Mouse (Mus musculus) hindbrain, embryonic 15.5 days (tissue): ENCODE measurements around the gene Klf16. TPM values are rescaled to one million over a fixed set of nuclear protein-coding genes. Genes with fewer than 3 reads are reported as not detected.
A peak's percentile ranks its signal among the peaks of the same experiment; 100 is the strongest.

Experiments
- ATAC-seq: fragments of 200-750 bp; cut with Nextera tagmentation; 2 replicates; pipeline ENCODE4 v1.8.0; 2017; ENCODE audit warnings: low read depth, moderate number of reproducible peaks, moderate TSS enrichment; ENCODE audit not compliant: low FRiP score
- H3K27ac ChIP-seq: fragments of 300-500 bp; sonication (generic); replicated peaks from 2 replicates; pipeline ENCODE4 v1.5.1; 2015; ENCODE audit warnings: mild to moderate bottlenecking, inconsistent platforms
- H3K27me3 ChIP-seq: fragments of 300-500 bp; sonication (generic); 2 replicates; pipeline ENCODE4 v1.6.1; 2015; ENCODE audit warnings: control low read depth, inconsistent platforms
- H3K36me3 ChIP-seq: fragments of 300-500 bp; sonication (generic); 2 replicates; pipeline ENCODE4 v1.6.1; 2015; ENCODE audit warnings: control low read depth, inconsistent platforms
- H3K4me1 ChIP-seq: fragments of 300-500 bp; sonication (generic); replicated peaks from 2 replicates; pipeline ENCODE4 v1.6.1; 2015; ENCODE audit warnings: control low read depth, inconsistent platforms
- H3K4me2 ChIP-seq: fragments of 300-500 bp; sonication (generic); 2 replicates; pipeline ENCODE4 v1.6.1; 2015; ENCODE audit warnings: moderate library complexity, mild to moderate bottlenecking, inconsistent platforms
- H3K4me3 ChIP-seq: fragments of 300-500 bp; sonication (generic); 2 replicates; pipeline ENCODE4 v1.5.1; 2015; ENCODE audit warnings: mild to moderate bottlenecking, inconsistent platforms
- H3K9ac ChIP-seq: fragments of 300-500 bp; sonication (generic); 2 replicates; pipeline ENCODE4 v1.6.1; 2015; ENCODE audit warnings: inconsistent platforms
- H3K9me3 ChIP-seq: fragments of 300-500 bp; sonication (generic); 2 replicates; pipeline ENCODE4 v1.6.1; 2016; ENCODE audit warnings: control low read depth, inconsistent platforms
- WGBS: fragments of 180-500 bp; shearing (Covaris S2); methylation state at CpG from one replicate; pipeline ENCODE4 v1.1.7; 2015; 5-methylcytosine and 5-hydroxymethylcytosine counted together
- polyA plus RNA-seq: library from polyadenylated mRNA; unstranded; fragments of >200 nt; fragmentation: Nextera tagmentation; extraction: Ambion mirVana; gene quantifications from 2 replicates; pipeline ENCODE4 v1.2.1, GENCODE M21; 2015

Gene Klf16
- polyA plus RNA-seq, 1 experiment from 2014 or later, result 6.7 TPM

DNA sequence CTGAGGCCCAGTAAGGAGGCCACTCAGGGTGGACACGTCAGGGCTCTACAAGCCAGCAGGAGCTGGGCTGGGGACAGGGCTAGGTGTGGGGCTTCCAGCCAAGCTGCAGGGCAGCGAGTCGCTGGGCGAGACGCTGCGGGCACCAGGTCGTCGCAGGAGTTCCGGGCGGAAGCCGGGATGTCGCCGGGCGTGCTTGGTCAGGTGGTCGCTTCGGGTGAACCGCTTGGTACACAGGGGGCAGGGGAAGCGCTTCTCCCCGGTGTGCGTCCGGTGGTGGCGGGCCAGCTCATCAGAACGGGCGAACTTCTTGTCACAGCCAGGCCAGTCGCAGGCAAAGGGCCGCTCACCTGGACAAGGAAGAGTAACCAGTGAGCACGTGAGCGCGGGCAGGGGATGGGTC is 8.2 kb downstream of the Klf16 start:
- Histone ChIP-seq H3K27me3 (no peaks in the 10 kb centered on the region), H3K4me1 (peaks cover 43% of the 10 kb centered on the region), H3K9ac (no peak overlapping the region), H3K27ac (no peak overlapping the region), H3K9me3 (no peaks in the 10 kb centered on the region), H3K4me3 (no peak overlapping the region), H3K4me2 (no peak overlapping the region), H3K36me3 (peaks cover 7% of the 10 kb centered on the region; the same call in 1 of the 2 replicates)
- 96% methylated on average over 29 of the region's 29 CpGs for WGBS
- no peak for ATAC-seq

DNA sequence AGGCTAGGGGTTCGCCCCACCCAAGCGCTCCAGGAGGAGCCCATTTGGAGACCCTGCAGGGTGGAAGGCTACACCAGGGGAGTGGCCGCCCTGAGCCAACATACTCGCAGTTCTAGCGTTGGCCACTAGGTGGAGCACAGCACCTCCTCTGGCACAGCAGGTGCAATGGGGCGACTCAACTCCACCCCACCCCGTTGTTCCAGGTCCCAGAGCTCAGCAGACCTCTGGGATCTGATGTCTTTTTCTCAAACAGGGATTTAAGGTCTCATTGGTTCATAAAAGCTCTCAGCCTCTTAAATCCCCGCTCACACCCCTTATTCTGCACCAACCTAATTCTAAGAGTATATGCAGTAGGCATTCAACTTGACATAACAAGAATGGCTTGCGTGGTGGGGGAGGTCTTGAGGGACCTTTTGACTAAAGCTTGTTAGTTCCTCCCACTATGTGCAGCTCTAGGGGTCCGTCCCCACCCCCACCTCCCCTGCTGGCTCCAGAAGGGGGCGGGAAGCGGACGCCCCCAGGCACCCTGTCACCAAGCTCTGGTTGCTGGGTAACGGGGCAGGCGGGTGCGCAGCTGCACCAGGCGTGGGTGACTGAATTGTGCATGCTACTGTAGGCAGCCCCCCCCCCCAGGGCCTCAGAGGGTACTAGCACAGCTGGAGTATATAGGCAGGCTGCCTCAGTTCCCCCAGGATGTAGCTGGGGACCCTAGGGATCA is 10.6 kb downstream of the Klf16 start:
- Histone ChIP-seq H3K4me2 (peak overlapping the region; percentile 42), H3K4me1 (peaks cover 46% of the 10 kb centered on the region), H3K36me3 (peaks cover 7% of the 10 kb centered on the region; the same call in 1 of the 2 replicates), H3K9me3 (no peaks in the 10 kb centered on the region), H3K4me3 (peak overlapping the region; percentile 10; the same call in 1 of the 2 replicates), H3K27me3 (no peaks in the 10 kb centered on the region), H3K27ac (peak overlapping the region; percentile 60), H3K9ac (no peak overlapping the region)
- ATAC-seq, result peak; percentile 32
- WGBS, result 11% methylated on average over 17 of the region's 17 CpGs

DNA sequence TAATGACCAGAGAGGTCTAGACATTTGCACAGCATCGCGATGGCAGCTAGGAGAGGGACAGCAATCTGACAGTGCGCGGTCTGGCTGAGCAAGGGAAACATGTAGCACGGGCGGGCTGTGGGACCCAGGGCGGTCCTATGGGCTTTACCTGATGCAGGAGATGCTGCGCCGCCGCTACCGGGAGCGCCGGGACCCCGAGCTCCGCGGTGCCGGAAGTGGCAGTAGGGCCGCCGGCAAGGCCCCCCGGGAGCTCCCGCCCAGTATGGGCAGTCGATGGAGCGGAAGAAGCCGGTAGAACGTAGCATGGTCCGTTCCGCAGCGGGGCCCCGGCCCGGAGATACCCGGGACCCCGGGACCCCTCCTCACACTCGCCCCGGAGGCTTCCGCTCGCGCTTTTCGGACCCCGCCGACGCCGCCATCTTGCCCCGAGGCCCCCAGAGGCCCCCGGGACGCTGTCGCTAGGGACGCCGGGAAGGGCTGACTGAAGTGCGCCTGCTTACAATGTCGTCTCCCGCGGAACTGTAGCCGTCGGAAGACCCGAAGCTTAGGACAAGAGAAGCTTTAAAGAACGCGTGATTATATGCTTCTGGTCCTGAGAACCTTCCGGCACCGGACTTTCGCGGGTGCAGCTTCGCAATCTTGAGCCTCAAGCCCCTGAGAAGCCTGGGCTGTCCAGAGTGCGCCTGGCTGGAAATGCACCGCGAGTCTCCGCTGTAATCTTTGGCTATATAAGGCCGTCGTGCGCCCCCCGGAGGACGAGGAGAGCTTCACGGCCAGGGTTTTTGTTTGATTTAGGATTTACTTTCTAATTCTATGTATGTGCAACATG is 15.8 kb downstream of the Klf16 start, which contains the start of gene Rexo1:
Rexo1 (minus strand) TSS at position 445 of the 829 bp plus-strand sequence.
- H3K27me3 ChIP-seq, result no peaks in the 10 kb centered on the region
- no peaks in the 10 kb centered on the region for H3K9me3 ChIP-seq
- H3K27ac ChIP-seq, result peak within 1 kb of the TSS; percentile 97
- peak within 1 kb of the TSS; percentile 79 for H3K4me2 ChIP-seq
- WGBS, result under 1% methylated on average over 66 of the region's 72 CpGs
- peak within 1 kb of the TSS; percentile 80 for H3K4me3 ChIP-seq
- ATAC-seq, result peak; percentile 83
- H3K9ac ChIP-seq, result peak within 1 kb of the TSS; percentile 87
- no peaks in the 10 kb centered on the region for H3K36me3 ChIP-seq
- H3K4me1 ChIP-seq, result peaks cover 53% of the 10 kb centered on the region

DNA sequence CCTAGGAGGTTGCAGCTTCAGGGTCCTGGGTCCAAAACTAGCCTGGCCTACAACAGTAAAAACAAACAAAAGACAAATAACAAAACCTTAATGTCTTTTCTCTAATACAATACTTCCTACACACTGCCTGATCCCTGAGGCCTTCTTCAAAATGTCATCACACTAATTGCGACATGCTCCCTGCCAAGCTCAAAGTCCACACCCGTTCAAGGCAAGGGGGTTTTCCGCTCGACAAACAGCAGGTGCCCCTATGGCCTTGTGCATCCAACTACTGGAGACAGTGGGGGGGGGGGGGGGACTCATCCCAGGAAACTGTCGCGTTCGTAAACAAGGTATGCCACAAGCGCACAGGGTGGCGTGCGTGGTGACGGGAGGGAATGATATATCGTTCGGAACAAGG is 16.5 kb downstream of the Klf16 start:
- H3K9me3 ChIP-seq, result no peaks in the 10 kb centered on the region
- H3K27me3 ChIP-seq, result no peaks in the 10 kb centered on the region
- peak overlapping the region; percentile 97 for H3K27ac ChIP-seq
- H3K4me1 ChIP-seq, result peaks cover 49% of the 10 kb centered on the region
- WGBS, result 2% methylated on average over 13 of the region's 13 CpGs
- peak overlapping the region; percentile 79 for H3K4me2 ChIP-seq
- no peak for ATAC-seq
- peak overlapping the region; percentile 80 for H3K4me3 ChIP-seq
- no peaks in the 10 kb centered on the region for H3K36me3 ChIP-seq
- H3K9ac ChIP-seq, result peak overlapping the region; percentile 87

DNA sequence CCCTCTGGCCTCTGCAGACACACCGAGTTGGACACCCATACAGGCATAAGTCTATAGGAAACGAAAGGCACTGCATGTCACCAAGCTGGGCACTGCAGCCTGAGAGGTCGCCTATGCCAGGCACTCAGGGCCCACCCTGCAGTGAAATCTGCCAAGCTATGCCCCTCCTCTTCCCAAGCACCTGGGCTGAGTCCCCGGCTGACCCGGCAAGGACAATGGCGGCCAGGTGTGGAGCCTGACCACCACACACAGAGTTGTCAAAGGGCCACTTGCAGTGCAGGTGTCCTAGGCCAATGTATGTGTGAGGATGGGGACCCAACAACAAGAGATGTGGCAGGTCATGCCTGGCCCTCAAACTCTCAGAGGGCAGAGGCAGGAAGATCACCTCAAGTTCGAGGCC is 17.7 kb downstream of the Klf16 start:
- no peak overlapping the region for H3K4me2 ChIP-seq
- WGBS, result 90% methylated on average over 7 of the region's 7 CpGs
- peaks cover 49% of the 10 kb centered on the region for H3K4me1 ChIP-seq
- no peak overlapping the region for H3K27ac ChIP-seq
- no peaks in the 10 kb centered on the region for H3K9me3 ChIP-seq
- ATAC-seq, result no peak
- H3K4me3 ChIP-seq, result 0 out of 2 replicates have a peak overlapping the region, but pooled peaks have one; percentile 80
- no peak overlapping the region for H3K9ac ChIP-seq
- H3K27me3 ChIP-seq, result no peaks in the 10 kb centered on the region
- no peaks in the 10 kb centered on the region for H3K36me3 ChIP-seq

DNA sequence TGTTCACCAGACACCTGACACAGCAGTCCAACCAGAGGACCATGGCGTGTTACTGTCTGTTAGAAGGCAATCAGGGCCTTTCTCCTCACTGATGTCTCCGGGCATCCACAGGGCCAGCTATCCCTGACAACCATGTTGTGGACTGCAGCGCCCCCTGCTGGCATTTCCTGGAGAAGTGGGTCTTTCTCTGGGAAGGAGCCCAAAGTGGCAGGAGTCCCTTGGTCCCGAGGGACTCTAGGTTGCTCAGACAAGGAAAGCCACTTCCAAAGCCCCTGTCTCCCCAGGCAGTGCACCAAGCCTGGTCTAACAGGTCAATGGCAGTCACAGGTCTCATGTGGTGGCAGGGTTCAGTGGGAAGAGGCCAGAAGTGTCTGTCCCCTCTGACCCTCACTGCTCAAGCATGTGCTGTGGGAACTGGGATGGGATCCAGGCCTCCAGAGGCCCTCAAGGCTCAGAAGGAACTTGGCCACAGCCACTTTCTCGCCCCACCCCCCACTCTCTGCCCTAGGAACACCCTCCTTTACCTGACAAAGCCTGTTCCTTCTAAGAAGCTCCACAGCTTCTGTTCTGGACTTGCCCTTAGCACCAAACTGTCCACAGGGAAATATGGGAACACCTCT is 19.7 kb downstream of the Klf16 start:
- ATAC-seq, result no peak
- WGBS, result 31% methylated on average over 5 of the region's 5 CpGs
- Histone ChIP-seq H3K4me1 (peaks cover 42% of the 10 kb centered on the region), H3K4me2 (no peak overlapping the region), H3K9me3 (no peaks in the 10 kb centered on the region), H3K27ac (no peak overlapping the region), H3K27me3 (no peaks in the 10 kb centered on the region), H3K36me3 (no peaks in the 10 kb centered on the region), H3K4me3 (no peak overlapping the region), H3K9ac (0 out of 2 replicates have a peak overlapping the region, but pooled peaks have one; percentile 16)

DNA sequence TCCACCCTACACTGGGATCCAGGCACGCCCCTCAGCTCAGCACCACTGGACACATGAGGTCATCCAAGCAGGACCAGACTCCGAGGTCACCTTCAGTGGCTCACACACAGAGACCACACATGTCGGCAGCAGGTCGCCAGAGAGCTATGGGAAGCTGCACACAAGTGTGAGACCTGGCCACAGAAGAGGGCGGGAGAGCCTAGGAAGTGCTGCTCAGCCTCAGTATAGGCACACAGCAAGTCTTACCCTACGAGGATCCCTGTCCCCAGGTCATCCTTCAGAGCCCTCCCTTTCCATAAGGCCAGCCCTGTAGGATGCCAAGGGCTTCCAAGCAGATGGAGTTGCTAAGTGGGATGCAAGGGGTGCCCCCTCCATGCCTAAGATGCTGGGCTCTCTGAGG is 23.1 kb downstream of the Klf16 start:
- 91% methylated on average over 6 of the region's 6 CpGs for WGBS
- Histone ChIP-seq H3K9me3 (no peaks in the 10 kb centered on the region), H3K4me3 (no peak overlapping the region), H3K27ac (no peak overlapping the region), H3K4me1 (peaks cover 18% of the 10 kb centered on the region), H3K27me3 (no peaks in the 10 kb centered on the region), H3K36me3 (peaks cover 12% of the 10 kb centered on the region), H3K4me2 (no peak overlapping the region), H3K9ac (no peak overlapping the region)
- no peak for ATAC-seq

DNA sequence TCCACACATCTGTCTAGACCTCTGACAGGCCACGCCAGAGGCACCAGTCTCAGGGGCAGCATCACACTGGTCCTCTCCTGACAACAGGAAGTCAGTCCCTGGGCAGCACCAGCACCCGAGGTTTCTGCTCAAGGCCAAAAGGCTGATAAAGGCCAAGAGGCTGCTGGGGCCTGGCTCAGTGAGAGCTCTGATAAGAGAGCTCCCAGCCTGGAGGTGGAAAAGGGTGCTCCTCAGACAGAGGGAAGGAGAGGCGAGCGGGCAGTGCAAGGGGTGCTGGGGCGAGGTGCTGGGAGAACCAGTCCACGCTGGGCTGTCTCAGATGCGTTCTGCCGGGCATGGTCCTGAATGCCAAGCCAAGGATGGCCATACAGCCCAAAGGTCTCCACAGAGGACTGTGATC is 23.5 kb downstream of the Klf16 start:
- H3K9ac ChIP-seq, result no peak overlapping the region
- no peak for ATAC-seq
- 92% methylated on average over 8 of the region's 8 CpGs for WGBS

DNA sequence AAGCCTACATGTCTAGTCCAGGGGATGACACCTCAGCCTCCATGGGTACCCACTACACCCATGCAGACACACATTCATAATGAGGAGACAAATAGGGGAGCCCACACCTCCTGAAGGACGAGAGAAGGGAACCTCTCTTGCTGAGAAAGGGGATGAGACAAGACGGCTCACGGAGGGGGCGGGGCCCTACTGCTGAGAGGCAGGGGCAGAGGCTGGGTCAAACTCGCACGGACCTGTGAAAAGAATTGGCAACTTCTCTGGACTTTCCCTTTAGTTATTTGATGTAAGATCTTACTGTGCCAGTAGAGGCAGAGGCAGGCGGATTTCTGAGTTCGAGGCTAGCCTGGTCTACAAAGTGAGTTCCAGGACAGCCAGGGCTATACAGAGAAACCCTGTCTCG is 24.8 kb downstream of the Klf16 start:
- 70% methylated on average over 9 of the region's 9 CpGs for WGBS
- no peak for ATAC-seq
- Histone ChIP-seq H3K4me2 (no peak overlapping the region), H3K27me3 (no peaks in the 10 kb centered on the region), H3K4me1 (peaks cover 8% of the 10 kb centered on the region), H3K4me3 (no peak overlapping the region), H3K36me3 (peaks cover 15% of the 10 kb centered on the region), H3K27ac (no peak overlapping the region), H3K9ac (no peak overlapping the region), H3K9me3 (no peaks in the 10 kb centered on the region)

More for the DNA sequence above, 23.5 kb downstream of the Klf16 start:
- Histone ChIP-seq H3K4me2 (no peak overlapping the region), H3K36me3 (peaks cover 12% of the 10 kb centered on the region), H3K27me3 (no peaks in the 10 kb centered on the region), H3K9me3 (no peaks in the 10 kb centered on the region), H3K27ac (no peak overlapping the region), H3K4me3 (no peak overlapping the region), H3K4me1 (peaks cover 18% of the 10 kb centered on the region)

DNA sequence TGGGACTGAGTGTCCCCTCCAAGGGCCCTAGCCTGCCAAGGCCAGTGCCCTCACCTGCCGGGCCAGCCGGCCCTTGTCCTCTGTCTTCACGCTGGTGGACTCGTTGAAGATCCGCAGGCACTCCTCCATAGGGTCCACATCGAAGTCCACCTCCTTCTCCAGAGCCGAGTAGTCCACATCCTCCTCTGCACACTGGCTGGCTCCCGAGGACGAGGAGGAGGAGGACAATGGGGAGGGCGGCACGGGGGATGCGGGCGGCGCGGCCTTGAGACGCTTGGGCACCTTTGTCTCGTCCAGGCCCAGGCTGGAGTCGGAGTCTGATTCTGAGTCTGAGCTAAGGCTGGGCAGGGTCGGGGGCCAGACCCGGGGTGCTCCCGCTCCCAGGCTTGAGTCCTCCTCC is 27.8 kb downstream of the Klf16 start:
- H3K4me1 ChIP-seq, result 0 out of 2 replicates have a peak, but pooled peaks cover 3% of the 10 kb centered on the region
- 93% methylated on average over 21 of the region's 21 CpGs for WGBS
- no peak overlapping the region for H3K4me2 ChIP-seq
- H3K27me3 ChIP-seq, result no peaks in the 10 kb centered on the region
- peaks cover 39% of the 10 kb centered on the region for H3K36me3 ChIP-seq
- no peak overlapping the region for H3K9ac ChIP-seq
- H3K4me3 ChIP-seq, result no peak overlapping the region
- no peak overlapping the region for H3K27ac ChIP-seq
- no peak for ATAC-seq
- H3K9me3 ChIP-seq, result no peaks in the 10 kb centered on the region

DNA sequence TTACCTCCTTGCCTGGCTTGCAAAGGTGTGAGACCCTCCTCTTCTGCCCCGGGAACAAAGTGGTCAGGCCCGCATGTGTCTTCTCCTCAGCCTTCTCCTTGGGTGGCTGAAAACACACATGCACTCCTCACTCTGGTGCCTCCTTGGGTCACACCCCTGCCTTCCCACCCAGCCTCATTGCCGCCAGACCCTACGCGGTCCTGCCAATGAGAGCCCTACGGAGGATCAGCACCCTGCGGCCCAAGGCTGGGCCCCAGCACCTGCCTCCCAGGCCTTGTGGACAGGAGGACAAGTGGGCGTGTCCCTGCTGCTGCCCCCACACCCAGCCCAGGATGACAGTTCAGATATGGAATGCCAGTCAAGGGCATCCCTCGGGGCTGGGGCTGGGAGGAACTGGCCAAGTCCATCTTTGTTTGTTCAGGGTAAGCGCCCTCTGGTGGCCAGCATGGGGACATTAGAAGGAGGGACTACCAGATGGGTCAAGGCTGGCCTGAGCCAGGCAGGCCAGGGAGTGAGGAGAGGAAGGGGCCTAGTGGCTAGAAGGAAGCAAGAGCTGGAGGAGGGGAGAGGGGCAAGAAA is 28.6 kb downstream of the Klf16 start:
- H3K4me2 ChIP-seq, result no peak overlapping the region
- H3K27me3 ChIP-seq, result no peaks in the 10 kb centered on the region
- no peak overlapping the region for H3K9ac ChIP-seq
- 0 out of 2 replicates have a peak, but pooled peaks cover 3% of the 10 kb centered on the region for H3K4me1 ChIP-seq
- WGBS, result 76% methylated on average over 10 of the region's 10 CpGs
- H3K36me3 ChIP-seq, result peaks cover 46% of the 10 kb centered on the region
- ATAC-seq, result peak; percentile 32; the same call in 1 of the 2 replicates
- no peaks in the 10 kb centered on the region for H3K9me3 ChIP-seq
- H3K27ac ChIP-seq, result no peak overlapping the region
- no peak overlapping the region for H3K4me3 ChIP-seq
